Mouse (Mus musculus): ENCODE measurements at regions not wholly inside any gene's neighbourhood (a gene's known extent, or its start where the extent isn't known, plus 50 kb on each side); places are given as distances from the start of the nearest gene placed in this dataset.

GRCm38 (mm10) chr3:83694505-83694904, 71.6 kb upstream of the Sfrp2 start:
- TF ChIP-seq POLR2A (IDR thresholded peaks at IDR 0.05; ENCODE audit: borderline replicate concordance, extremely low read depth, low read depth, low read length) (no peak), CTCF (IDR thresholded peaks at IDR 0.05; ENCODE audit: insufficient read depth, low read length) (no peak)
